Mouse (Mus musculus) stomach, postnatal 0 days (tissue): Measurements from ENCODE around the gene S100a14.

Experiments used
- CTCF ChIP-seq: IDR thresholded peaks from 2 replicates; pipeline ENCODE4 v1.5.1; 2016; ENCODE audit warnings: antibody characterized with exemption, low read depth, mild to moderate bottlenecking, moderate library complexity
- EP300 ChIP-seq: optimal IDR thresholded peaks from 2 replicates; pipeline ENCODE3; 2016; ENCODE audit warnings: antibody characterized with exemption

- TF ChIP-seq CTCF (peak; percentile 89), EP300 (no peak)
Observed at GRCm38 (mm10) chr3:90490696-90491256, 35.9 kb upstream of the S100a14 start, which contains the start of gene Snapin.
